Mouse (Mus musculus) macrophage (primary cell): ENCODE data around the gene Zfp512. TPM values are rescaled to one million over a fixed set of nuclear protein-coding genes. Genes with fewer than 3 reads are reported as not detected.
A peak's percentile ranks its signal among the peaks of the same experiment; 100 is the strongest.

Experiments
- H3K27ac ChIP-seq: fragments of 350-480 bp; formaldehyde crosslinking; 2 replicates; pipeline ENCODE4 v1.9.0; 2021
- H3K36me3 ChIP-seq: fragments of 350-480 bp; formaldehyde crosslinking; 2 replicates; pipeline ENCODE4 v1.9.0; 2021; ENCODE audit errors: inconsistent target
- H3K4me3 ChIP-seq: fragments of 350-480 bp; formaldehyde crosslinking; 2 replicates; pipeline ENCODE4 v1.9.0; 2021; ENCODE audit errors: inconsistent target
- H3K79me2 ChIP-seq: fragments of 350-480 bp; formaldehyde crosslinking; 2 replicates; pipeline ENCODE4 v1.9.0; 2021; ENCODE audit errors: inconsistent target
- WGBS: methylation state at CpG from one replicate; pipeline ENCODE4 v1.1.7; 2026; ENCODE audit warnings: inconsistent platforms; ENCODE audit not compliant: missing documents; 5-methylcytosine and 5-hydroxymethylcytosine counted together
- polyA plus RNA-seq: library from polyadenylated mRNA; stranded (reverse); fragments of 250-400 nt; gene quantifications from 3 replicates; pipeline ENCODE4 v1.2.4, GENCODE M21; 2018; ENCODE audit warnings: inconsistent platforms

Gene Zfp512
- polyA plus RNA-seq, 1 experiment from 2014 or later = 17.3 TPM

DNA sequence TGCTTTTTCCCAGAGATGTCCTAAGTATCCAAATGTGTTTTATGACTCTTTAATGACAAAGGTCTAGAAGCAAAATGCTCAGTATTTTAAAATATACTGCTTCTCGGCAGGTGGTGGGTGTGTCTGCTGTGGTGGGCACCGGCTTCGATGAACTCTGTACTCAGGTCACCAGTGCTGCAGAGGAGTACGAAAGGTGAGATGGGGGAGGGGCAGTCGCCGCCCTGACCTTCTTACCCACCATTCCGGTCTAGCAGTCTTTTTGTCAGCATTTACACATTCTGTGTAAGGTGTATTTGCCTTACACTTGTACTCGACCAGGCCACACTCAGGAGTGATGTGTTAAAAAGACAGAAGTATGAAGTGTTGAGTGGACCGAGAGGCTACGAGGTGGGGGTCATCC, 52.6 kb downstream of the Zfp512 start:
- Histone ChIP-seq H3K27ac (no peak overlapping the region), H3K79me2 (no peaks in the 10 kb centered on the region), H3K4me3 (no peak overlapping the region), H3K36me3 (peaks cover 53% of the 10 kb centered on the region; the same call in 1 of the 2 replicates)
- 97% methylated on average over 10 of the region's 10 CpGs for WGBS

DNA sequence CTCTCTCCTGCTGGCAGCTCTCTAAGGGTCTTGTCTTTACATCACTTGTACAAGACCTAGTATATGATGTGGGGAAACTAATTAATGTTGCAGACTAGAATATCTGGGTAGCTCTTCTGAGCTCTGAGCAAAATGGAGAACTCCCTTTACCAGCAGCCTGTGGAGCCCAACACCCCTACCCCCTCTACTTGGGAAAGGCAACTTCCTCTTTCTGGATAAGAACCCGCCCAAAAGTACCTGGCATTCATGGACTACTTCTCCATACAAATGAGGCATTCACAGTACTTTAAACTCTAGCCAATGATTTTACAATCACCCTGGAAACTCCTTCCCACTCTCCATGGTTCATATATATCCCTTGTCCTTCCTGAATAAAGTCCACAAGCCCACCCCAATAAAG, 60.2 kb downstream of the Zfp512 start:
- Histone ChIP-seq H3K4me3 (no peak overlapping the region), H3K27ac (no peak overlapping the region), H3K79me2 (no peaks in the 10 kb centered on the region), H3K36me3 (peaks cover 53% of the 10 kb centered on the region)
- 0% methylated on average over 1 of the region's 1 CpGs for WGBS

DNA sequence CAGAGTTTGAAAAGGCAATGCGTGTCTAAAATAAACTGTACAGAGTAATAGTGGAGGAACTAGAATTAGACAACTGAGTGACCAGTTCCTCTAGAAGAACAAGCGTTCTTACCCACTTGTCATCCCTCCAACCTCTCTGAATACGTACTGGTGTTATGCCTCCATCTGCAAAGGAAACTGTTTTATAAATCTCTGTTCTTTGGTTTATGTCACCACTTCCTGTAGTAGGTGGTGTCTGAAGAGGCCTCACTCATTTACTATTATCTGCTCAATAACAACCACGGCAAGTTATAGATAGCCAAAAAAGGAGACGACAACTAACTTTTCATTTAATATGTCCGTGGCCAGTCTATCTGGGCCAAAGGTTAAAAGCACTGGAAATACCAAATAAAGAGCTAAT, 68.3 kb downstream of the Zfp512 start:
- Histone ChIP-seq H3K79me2 (peaks cover 18% of the 10 kb centered on the region), H3K4me3 (no peak overlapping the region), H3K27ac (no peak overlapping the region), H3K36me3 (peaks cover 71% of the 10 kb centered on the region)
- WGBS = 92% methylated on average over 6 of the region's 6 CpGs

DNA sequence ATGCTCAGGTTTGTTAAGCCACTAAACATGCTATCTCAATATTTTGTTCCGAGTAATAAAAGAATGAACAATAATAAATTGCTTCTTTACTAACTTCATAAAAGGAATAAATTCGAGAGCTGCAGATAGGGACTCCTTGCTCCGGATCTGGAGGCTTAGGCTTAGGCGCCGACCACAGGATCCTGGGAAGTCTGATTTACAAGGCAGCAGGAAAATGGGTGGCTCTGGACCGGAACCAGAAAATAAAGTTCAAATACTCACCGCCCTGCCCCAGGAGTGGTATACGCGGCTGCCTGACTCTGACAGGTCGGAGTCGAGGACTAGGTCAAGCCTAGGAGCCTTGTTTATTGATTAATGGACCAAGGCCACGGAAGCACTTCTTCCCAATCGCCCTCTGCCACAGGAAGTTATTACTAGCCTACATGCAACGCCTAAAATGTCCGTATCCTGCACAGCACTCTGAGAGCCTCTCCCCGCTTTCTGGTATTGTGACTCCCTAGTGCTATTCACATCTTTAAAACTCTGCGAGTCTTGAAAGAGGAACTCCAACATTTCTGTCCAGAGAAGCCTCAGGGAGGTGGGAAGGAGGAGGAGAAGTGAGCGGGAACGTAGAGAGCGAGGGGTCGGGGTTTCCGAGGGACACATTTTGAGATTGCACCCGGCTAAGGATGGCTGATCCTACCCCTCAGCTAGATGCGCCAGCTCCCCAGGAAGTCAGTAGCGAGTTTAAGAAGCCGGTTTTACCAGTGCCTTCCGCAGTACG, 74.3 kb downstream of the Zfp512 start, which contains the start of gene Slc4a1ap:
Gene Slc4a1ap, plus strand, starts transcription at position 642 of the 763 bp plus-strand sequence.
- peaks cover 29% of the 10 kb centered on the region for H3K36me3 ChIP-seq
- H3K79me2 ChIP-seq = peaks cover 51% of the 10 kb centered on the region
- WGBS = 3% methylated on average over 28 of the region's 28 CpGs
- H3K4me3 ChIP-seq = peak within 1 kb of the TSS; percentile 88
- peak within 1 kb of the TSS; percentile 77 for H3K27ac ChIP-seq

DNA sequence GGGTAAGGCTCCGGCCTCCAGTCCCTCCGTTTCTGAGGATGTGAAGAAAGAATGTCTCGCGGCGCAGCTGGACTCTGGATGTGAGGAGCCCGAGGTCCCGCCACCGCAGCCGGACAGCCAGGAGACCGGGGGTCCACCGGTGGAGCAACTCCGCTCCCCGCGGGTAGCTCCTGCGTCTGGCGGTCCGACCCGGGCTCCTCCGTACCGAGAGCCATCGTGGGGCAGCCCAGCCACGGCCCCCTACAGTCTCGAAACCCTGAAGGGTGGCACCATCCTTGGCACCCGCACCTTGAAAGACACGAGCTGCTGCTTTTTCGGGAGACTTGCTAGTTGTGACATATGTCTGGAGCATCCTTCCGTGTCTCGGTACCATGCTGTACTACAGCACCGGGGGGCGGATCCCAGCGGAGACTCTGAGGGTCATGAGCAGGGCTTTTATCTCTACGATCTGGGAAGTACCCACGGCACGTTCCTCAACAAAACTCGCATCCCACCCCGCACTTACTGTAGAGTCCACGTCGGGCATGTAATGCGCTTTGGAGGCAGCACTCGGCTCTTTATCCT, 75.0 kb downstream of the Zfp512 start:
- Histone ChIP-seq H3K27ac (peak overlapping the region; percentile 77), H3K36me3 (peaks cover 31% of the 10 kb centered on the region), H3K79me2 (peaks cover 51% of the 10 kb centered on the region), H3K4me3 (peak overlapping the region; percentile 88)
- WGBS = 5% methylated on average over 40 of the region's 40 CpGs

DNA sequence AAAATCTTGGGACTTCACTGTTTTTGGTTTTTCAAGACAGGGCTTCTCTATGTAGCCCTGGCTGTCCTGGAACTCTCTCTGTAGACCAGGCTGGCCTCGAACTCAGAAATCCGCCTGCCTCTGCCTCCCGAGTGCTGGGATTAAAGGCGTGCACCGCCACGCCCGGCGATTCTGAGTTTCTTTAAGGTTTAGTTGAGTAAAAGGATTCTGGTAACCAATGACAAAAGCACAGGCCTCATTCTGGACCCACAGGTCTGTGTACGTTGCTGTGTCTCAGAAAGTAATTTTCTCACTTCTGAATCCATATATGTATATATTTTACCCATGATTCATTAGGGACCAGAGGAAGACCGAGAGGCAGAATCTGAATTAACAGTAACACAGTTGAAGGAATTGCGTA, 75.5 kb downstream of the Zfp512 start, which contains the start of gene Supt7l:
Gene Supt7l, minus strand, starts transcription at position 101 of the 400 bp plus-strand sequence.
- Histone ChIP-seq H3K4me3 (peak within 1 kb of the TSS; percentile 88), H3K79me2 (peaks cover 51% of the 10 kb centered on the region), H3K27ac (peak within 1 kb of the TSS; percentile 77), H3K36me3 (peaks cover 31% of the 10 kb centered on the region)
- 88% methylated on average over 9 of the region's 11 CpGs for WGBS

DNA sequence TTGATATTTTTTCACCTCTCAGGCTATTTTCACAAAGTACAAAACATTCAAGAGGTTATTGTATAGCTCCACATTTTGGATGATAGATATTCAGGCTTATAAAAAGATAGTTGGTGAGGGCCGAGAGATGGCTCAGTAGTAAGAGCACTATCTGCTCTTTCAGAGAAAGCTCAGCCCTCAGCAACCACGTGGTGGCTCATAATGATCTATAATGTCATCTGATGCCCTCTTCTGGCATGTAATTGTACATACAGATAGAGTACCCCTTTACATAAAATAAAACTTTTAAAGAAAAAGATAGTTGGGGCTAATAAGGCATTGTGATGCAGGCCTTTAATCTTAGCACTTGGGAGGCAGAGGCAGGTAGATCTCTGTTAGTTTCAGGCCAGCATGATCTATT, 76.3 kb downstream of the Zfp512 start:
- 30% methylated on average over 2 of the region's 2 CpGs for whole genome bisulfite sequencing
- H3K27ac ChIP-seq = no peak overlapping the region
- H3K79me2 ChIP-seq = peaks cover 51% of the 10 kb centered on the region
- no peak overlapping the region for H3K4me3 ChIP-seq
- peaks cover 33% of the 10 kb centered on the region for H3K36me3 ChIP-seq

Other genes starting within 250 kb of the Zfp512 start
- gene Ppm1g, start 231.7 kb upstream of the Zfp512 start, polyA plus RNA-seq = 49.8 to 88.3 TPM (median 76.6 TPM) in 3 replicates
- gene Nrbp1, start 211.6 kb upstream of the Zfp512 start, polyA plus RNA-seq = 68.4 to 96.8 TPM (median 84.5 TPM) in 3 replicates
- not detected in 3 replicates for gene Gm9970, start 211.2 kb upstream of the Zfp512 start, polyA plus RNA-seq
- 0.37 to 2.5 TPM (median 0.63 TPM) in 3 replicates for gene Krtcap3, start 200.7 kb upstream of the Zfp512 start, polyA plus RNA-seq
- gene Ift172, start 161.3 kb upstream of the Zfp512 start, polyA plus RNA-seq = 11.8 to 19.6 TPM (median 13.6 TPM) in 3 replicates
- gene Fndc4, start 156.4 kb upstream of the Zfp512 start, polyA plus RNA-seq = not detected in 3 replicates
- not detected in 3 replicates for gene Gckr, start 155.0 kb upstream of the Zfp512 start, polyA plus RNA-seq
- not detected in 3 replicates for gene 4930548H24Rik, start 33.3 kb downstream of the Zfp512 start, polyA plus RNA-seq
- 8.6 to 19.3 TPM (median 17.5 TPM) in 3 replicates for gene Gpn1, start 42.3 kb downstream of the Zfp512 start, polyA plus RNA-seq
- 23.0 to 36.2 TPM (median 27.3 TPM) in 3 replicates for gene Slc4a1ap, start 74.6 kb downstream of the Zfp512 start, polyA plus RNA-seq
- gene Supt7l, start 75.4 kb downstream of the Zfp512 start, polyA plus RNA-seq = 11.8 to 14.0 TPM (median 13.9 TPM) in 3 replicates
- gene Mrpl33, start 144.5 kb downstream of the Zfp512 start, polyA plus RNA-seq = 82.1 to 184 TPM (median 121 TPM) in 3 replicates
- 11.0 to 13.3 TPM (median 12.2 TPM) in 3 replicates for gene Rbks, start 245.2 kb downstream of the Zfp512 start, polyA plus RNA-seq
- gene Babam2, start 245.3 kb downstream of the Zfp512 start, polyA plus RNA-seq = 37.1 to 78.4 TPM (median 48.9 TPM) in 3 replicates